Mouse (Mus musculus) neural tube, embryonic 15.5 days (tissue): Measurements from ENCODE around the gene Tmem203. TPM values are rescaled to one million over a fixed set of nuclear protein-coding genes. Genes with fewer than 3 reads are reported as not detected.
A peak's percentile ranks its signal among the peaks of the same experiment; 100 is the strongest.

Experiments used
- ATAC-seq: fragments of 200-750 bp; cut with Nextera tagmentation; 2 replicates; pipeline ENCODE4 v1.8.0; 2017; ENCODE audit warnings: mild to moderate bottlenecking, moderate TSS enrichment, moderate library complexity; ENCODE audit not compliant: low FRiP score
- H3K27ac ChIP-seq: fragments of 300-500 bp; sonication (generic); replicated peaks from 2 replicates; pipeline ENCODE4 v1.5.1; 2015; ENCODE audit warnings: mild to moderate bottlenecking, inconsistent platforms
- H3K27me3 ChIP-seq: fragments of 300-500 bp; sonication (generic); replicated peaks from 2 replicates; pipeline ENCODE4 v1.6.1; 2015; ENCODE audit warnings: inconsistent platforms
- H3K36me3 ChIP-seq: fragments of 300-500 bp; sonication (generic); 2 replicates; pipeline ENCODE4 v1.6.1; 2015; ENCODE audit warnings: inconsistent platforms
- H3K4me1 ChIP-seq: fragments of 300-500 bp; sonication (generic); 2 replicates; pipeline ENCODE4 v1.6.1; 2015; ENCODE audit warnings: inconsistent platforms
- H3K4me2 ChIP-seq: fragments of 300-500 bp; sonication (generic); 2 replicates; pipeline ENCODE4 v1.6.1; 2015; ENCODE audit warnings: inconsistent platforms, mild to moderate bottlenecking, moderate library complexity
- H3K4me3 ChIP-seq: fragments of 300-500 bp; sonication (generic); replicated peaks from 2 replicates; pipeline ENCODE4 v1.5.1; 2015; ENCODE audit warnings: mild to moderate bottlenecking, inconsistent platforms
- H3K9ac ChIP-seq: fragments of 300-500 bp; sonication (generic); replicated peaks from 2 replicates; pipeline ENCODE4 v1.6.1; 2015; ENCODE audit warnings: mild to moderate bottlenecking, inconsistent platforms
- H3K9me3 ChIP-seq: fragments of 300-500 bp; sonication (generic); replicated peaks from 2 replicates; pipeline ENCODE4 v1.6.1; 2016; ENCODE audit warnings: inconsistent platforms
- WGBS: fragments of 180-500 bp; shearing (Covaris S2); methylation state at CpG from one replicate; pipeline ENCODE4 v1.1.7; 2015; ENCODE audit warnings: mixed read lengths; 5-methylcytosine and 5-hydroxymethylcytosine counted together
- polyA plus RNA-seq: library from polyadenylated mRNA; unstranded; fragments of >200 nt; fragmentation: Nextera tagmentation; extraction: Ambion mirVana; gene quantifications from 2 replicates; pipeline ENCODE4 v1.2.1, GENCODE M21; 2015

Gene Tmem203
- polyA plus RNA-seq, 1 experiment from 2014 or later, result 17.5 TPM

DNA sequence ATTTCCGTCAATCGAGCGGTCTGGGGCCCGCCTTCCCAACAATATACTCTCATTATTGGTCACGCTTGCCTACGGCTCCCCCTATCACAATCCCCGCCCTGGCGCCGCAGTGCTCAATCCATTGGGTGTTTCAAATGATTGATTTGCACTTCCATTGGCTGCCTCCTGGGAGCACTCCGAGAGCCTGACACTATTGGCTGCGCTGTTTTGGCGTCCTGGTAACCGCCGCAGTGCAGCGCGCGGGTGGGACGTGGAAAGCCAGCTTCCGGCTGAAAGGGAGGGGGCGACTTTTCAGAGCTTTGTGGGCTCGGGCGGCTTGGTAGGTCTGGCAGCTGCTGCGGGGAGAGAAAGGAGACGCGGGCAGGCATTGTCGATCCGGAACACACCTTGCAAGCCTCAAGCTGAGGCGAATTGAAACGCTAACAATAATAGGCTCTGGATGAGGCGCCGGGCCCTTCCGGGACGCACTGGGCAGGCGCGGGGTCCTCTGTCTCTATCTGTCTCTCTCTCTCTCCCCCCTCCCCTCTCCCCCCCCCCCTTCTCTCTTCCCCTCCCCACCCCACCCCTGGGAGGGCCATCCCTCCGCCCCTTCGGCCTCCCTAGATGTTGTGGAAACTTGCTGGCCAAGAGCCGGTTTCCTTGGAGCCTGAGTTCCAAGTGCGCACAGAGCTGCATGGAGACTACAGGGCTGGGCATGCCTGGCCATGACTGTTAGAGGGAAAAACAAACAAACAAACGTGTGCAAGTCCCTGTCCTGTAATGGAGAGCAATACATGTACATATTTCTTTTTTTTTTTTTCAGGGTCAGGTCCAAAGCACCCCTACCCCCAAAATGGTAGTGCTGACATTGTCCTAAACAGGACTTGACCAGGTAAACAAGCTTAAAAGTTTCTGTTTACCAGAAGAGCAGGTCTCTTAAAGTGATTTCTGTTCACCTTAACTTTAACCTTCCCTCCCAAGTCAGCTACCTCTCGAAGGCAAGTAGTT, 30.2 kb upstream of the Tmem203 start:
- no peaks in the 10 kb centered on the region for H3K27me3 ChIP-seq
- peak; percentile 96 for ATAC-seq
- H3K36me3 ChIP-seq, result peaks cover 5% of the 10 kb centered on the region; the same call in 1 of the 2 replicates
- WGBS, result 2% methylated on average over 41 of the region's 41 CpGs
- peak overlapping the region; percentile 99 for H3K27ac ChIP-seq
- no peaks in the 10 kb centered on the region for H3K9me3 ChIP-seq
- peak overlapping the region; percentile 63 for H3K9ac ChIP-seq
- H3K4me2 ChIP-seq, result peak overlapping the region; percentile 61
- H3K4me1 ChIP-seq, result peaks cover 32% of the 10 kb centered on the region
- H3K4me3 ChIP-seq, result peak overlapping the region; percentile 92

DNA sequence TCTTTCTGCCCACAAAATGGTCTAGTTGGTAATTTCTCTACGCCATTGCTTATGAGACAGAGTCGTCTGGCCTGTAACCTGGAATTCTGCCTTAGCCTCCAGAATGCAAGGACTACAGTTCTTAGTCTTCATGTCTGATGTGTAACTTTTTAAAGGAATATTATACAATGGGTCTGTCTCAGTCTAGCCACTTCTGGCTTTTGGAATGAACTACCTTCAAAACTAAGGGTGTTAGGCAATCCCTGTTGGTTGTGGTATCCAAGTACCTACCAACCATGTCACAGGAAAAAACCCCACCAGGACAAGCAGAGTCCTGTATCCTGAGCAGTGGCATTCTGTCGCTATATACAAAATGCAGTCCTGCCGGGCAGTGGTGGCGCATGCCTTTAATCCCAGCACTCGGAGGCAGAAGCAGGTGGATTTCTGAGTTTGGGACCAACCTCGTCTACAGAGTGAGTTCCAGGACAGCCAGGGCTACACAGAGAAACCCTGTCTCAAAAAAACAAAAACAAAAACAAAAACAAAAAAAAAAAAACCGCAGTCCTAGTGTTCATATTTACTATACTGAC, 29.3 kb upstream of the Tmem203 start:
- ATAC-seq, result no peak
- H3K9me3 ChIP-seq, result no peaks in the 10 kb centered on the region
- H3K36me3 ChIP-seq, result peaks cover 5% of the 10 kb centered on the region; the same call in 1 of the 2 replicates
- H3K27ac ChIP-seq, result peak overlapping the region; percentile 99
- peak overlapping the region; percentile 63; the same call in 1 of the 2 replicates for H3K9ac ChIP-seq
- peaks cover 32% of the 10 kb centered on the region for H3K4me1 ChIP-seq
- peak overlapping the region; percentile 61; the same call in 1 of the 2 replicates for H3K4me2 ChIP-seq
- no peaks in the 10 kb centered on the region for H3K27me3 ChIP-seq
- WGBS, result 72% methylated on average over 8 of the region's 8 CpGs
- peak overlapping the region; percentile 92; the same call in 1 of the 2 replicates for H3K4me3 ChIP-seq

DNA sequence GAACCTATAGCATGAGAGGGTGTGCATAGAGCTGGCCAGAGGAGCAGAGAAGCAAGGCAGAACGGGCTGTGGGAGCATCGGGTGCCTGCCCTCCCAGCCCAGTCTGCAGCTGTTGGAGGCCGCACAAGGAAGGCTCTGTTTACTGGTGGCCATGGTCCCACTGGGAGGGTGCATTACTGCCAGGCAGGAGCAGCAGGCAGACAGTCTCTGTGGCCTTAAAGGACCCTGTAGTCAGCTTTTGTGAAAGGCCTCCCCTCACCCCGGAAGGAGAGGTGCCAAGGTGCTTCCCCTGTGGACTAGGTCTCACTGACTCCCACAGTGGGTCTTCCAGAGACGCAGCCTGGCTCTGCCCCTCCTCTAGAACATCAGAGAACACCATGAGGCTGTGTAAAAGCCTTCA, 28.4 kb upstream of the Tmem203 start:
- Histone ChIP-seq H3K9ac (no peak overlapping the region), H3K36me3 (peaks cover 1% of the 10 kb centered on the region; the same call in 1 of the 2 replicates), H3K27ac (no peak overlapping the region), H3K4me1 (peaks cover 32% of the 10 kb centered on the region), H3K9me3 (no peaks in the 10 kb centered on the region), H3K27me3 (0 out of 2 replicates have a peak, but pooled peaks cover 3% of the 10 kb centered on the region), H3K4me3 (no peak overlapping the region), H3K4me2 (no peak overlapping the region)
- WGBS, result 88% methylated on average over 5 of the region's 5 CpGs
- ATAC-seq, result no peak

- no peak overlapping the region for H3K4me3 ChIP-seq
- WGBS, result 91% methylated on average over 4 of the region's 4 CpGs
- ATAC-seq, result no peak
- peaks cover 32% of the 10 kb centered on the region for H3K4me1 ChIP-seq
- 0 out of 2 replicates have a peak, but pooled peaks cover 3% of the 10 kb centered on the region for H3K27me3 ChIP-seq
- no peak overlapping the region for H3K27ac ChIP-seq
- H3K9me3 ChIP-seq, result no peaks in the 10 kb centered on the region
- no peak overlapping the region for H3K9ac ChIP-seq
- no peak overlapping the region for H3K4me2 ChIP-seq
- H3K36me3 ChIP-seq, result no peaks in the 10 kb centered on the region
These were observed 27.8 kb upstream of the Tmem203 start for GRCm38 (mm10) chr2:25227406-25227805.

- H3K9me3 ChIP-seq, result no peaks in the 10 kb centered on the region
- 0 out of 2 replicates have a peak, but pooled peaks cover 3% of the 10 kb centered on the region for H3K27me3 ChIP-seq
- H3K27ac ChIP-seq, result peak overlapping the region; percentile 77
- peak overlapping the region; percentile 20 for H3K4me3 ChIP-seq
- no peaks in the 10 kb centered on the region for H3K36me3 ChIP-seq
- peak overlapping the region; percentile 49 for H3K4me2 ChIP-seq
- WGBS, result 2% methylated on average over 7 of the region's 7 CpGs
- ATAC-seq, result no peak
- H3K4me1 ChIP-seq, result peaks cover 28% of the 10 kb centered on the region
- H3K9ac ChIP-seq, result no peak overlapping the region
These were observed 26.8 kb upstream of the Tmem203 start for GRCm38 (mm10) chr2:25228431-25228889.

DNA sequence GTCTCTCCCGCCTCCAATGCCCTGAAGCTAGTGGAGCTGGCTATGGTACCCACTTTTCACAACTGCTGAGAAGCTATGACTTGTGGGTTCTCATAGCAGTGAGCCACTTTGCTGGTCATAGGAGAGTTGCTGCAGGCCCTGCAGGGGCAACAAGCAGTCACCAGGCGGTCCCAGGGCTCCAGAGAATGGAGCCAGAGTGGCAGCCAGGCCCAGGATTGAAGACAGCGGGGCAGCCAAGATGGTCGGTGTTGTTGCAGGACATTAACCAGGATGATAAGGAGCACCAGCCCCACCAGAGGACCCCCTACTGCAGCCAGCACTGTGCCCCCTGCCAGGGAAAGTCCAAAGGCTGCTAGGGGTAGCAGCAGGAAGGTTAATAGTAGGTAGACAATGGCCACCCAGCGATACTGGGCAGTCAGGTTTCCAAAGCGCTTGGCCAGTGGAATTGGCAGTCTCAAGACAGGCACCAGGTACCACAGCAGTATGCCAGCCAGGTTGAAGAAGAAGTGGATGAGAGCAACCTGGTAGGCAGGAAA, 26.2 kb upstream of the Tmem203 start:
- H3K4me3 ChIP-seq, result no peak overlapping the region
- no peak overlapping the region for H3K27ac ChIP-seq
- H3K36me3 ChIP-seq, result no peaks in the 10 kb centered on the region
- H3K9me3 ChIP-seq, result no peaks in the 10 kb centered on the region
- peak overlapping the region; percentile 49 for H3K4me2 ChIP-seq
- no peak overlapping the region for H3K9ac ChIP-seq
- peaks cover 22% of the 10 kb centered on the region for H3K4me1 ChIP-seq
- ATAC-seq, result no peak
- H3K27me3 ChIP-seq, result 0 out of 2 replicates have a peak, but pooled peaks cover 3% of the 10 kb centered on the region
- 75% methylated on average over 6 of the region's 6 CpGs for WGBS

GRCm38 (mm10) chr2:25229582-25229981, 25.7 kb upstream of the Tmem203 start:
- H3K9me3 ChIP-seq, result no peaks in the 10 kb centered on the region
- H3K4me2 ChIP-seq, result no peak overlapping the region
- H3K27me3 ChIP-seq, result 0 out of 2 replicates have a peak, but pooled peaks cover 3% of the 10 kb centered on the region
- H3K9ac ChIP-seq, result no peak overlapping the region
- no peak overlapping the region for H3K4me3 ChIP-seq
- WGBS, result 82% methylated on average over 5 of the region's 5 CpGs
- ATAC-seq, result no peak
- no peaks in the 10 kb centered on the region for H3K36me3 ChIP-seq
- peaks cover 22% of the 10 kb centered on the region for H3K4me1 ChIP-seq
- no peak overlapping the region for H3K27ac ChIP-seq

DNA sequence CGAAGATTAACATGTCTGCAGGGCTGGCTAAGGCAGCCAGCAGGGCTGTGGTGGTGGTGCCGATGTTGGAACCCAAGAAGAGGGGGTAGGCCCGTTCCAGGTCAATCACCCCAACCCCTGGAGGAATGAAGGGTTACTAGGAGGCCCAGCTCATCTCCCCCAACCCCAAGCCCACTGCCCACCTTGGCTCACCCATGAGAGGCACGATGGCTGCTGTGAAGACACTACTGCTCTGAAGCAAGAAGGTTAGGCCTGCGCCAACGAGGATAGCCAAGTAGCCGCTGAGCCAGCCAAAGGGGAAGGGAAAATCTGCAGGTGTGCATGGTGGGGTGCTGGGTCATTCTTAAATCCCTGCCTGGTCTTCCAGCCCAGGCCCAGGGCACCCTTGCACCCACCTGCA, 24.7 kb upstream of the Tmem203 start:
- H3K36me3 ChIP-seq, result no peaks in the 10 kb centered on the region
- H3K4me3 ChIP-seq, result no peak overlapping the region
- H3K4me2 ChIP-seq, result no peak overlapping the region
- WGBS, result 87% methylated on average over 7 of the region's 7 CpGs
- H3K4me1 ChIP-seq, result peaks cover 18% of the 10 kb centered on the region
- H3K9me3 ChIP-seq, result no peaks in the 10 kb centered on the region
- H3K27me3 ChIP-seq, result 0 out of 2 replicates have a peak, but pooled peaks cover 6% of the 10 kb centered on the region
- no peak overlapping the region for H3K9ac ChIP-seq
- no peak for ATAC-seq
- H3K27ac ChIP-seq, result no peak overlapping the region

DNA sequence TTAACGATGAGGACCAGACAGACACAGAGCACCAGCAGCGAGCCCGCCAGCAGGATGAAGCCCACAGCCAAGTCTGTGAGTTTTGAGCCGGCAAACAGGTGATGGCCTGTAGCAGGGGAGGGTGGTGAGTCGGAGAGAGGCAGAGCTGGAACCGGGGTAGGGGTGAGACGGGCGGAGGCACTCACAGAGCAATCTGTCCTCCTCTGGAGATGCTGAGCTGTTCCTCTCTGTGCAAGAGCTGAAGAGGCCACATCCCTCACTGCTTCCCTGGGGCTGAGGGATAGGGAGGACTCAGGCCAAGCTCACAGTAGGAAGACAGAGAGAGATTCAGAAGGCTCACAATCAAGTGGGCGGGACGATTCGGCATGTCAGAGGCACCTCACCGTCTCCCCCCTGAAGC, 24.2 kb upstream of the Tmem203 start:
- H3K36me3 ChIP-seq, result no peaks in the 10 kb centered on the region
- H3K9ac ChIP-seq, result no peak overlapping the region
- WGBS, result 68% methylated on average over 12 of the region's 12 CpGs
- H3K27me3 ChIP-seq, result peaks cover 6% of the 10 kb centered on the region; the same call in 1 of the 2 replicates
- H3K27ac ChIP-seq, result no peak overlapping the region
- no peak for ATAC-seq
- no peak overlapping the region for H3K4me3 ChIP-seq
- H3K4me1 ChIP-seq, result peaks cover 14% of the 10 kb centered on the region
- H3K4me2 ChIP-seq, result no peak overlapping the region
- H3K9me3 ChIP-seq, result no peaks in the 10 kb centered on the region

DNA sequence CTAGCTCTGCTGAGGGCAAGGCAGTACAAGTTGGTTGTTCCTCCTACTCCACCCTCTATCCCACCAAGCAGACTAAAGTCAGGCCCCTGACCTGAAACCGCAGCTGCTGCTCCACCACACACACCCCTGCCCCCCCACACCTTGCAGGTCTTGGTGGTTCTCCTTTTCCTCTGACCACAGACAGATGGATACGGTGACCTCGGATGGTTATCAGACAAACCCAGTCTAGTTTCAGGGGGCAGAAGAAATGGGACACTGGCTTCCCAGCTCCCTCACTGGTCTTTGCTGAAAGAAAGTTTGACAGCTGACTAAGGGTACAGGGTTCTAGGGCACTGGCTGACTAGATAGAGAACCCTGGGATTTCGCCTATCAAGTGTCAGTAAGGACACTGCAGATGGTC, 21.8 kb upstream of the Tmem203 start:
- Histone ChIP-seq H3K4me2 (no peak overlapping the region), H3K9ac (no peak overlapping the region), H3K4me3 (no peak overlapping the region), H3K27ac (no peak overlapping the region), H3K9me3 (no peaks in the 10 kb centered on the region), H3K4me1 (peaks cover 9% of the 10 kb centered on the region), H3K36me3 (no peaks in the 10 kb centered on the region), H3K27me3 (peaks cover 10% of the 10 kb centered on the region; the same call in 1 of the 2 replicates)
- WGBS, result 88% methylated on average over 4 of the region's 4 CpGs
- ATAC-seq, result no peak

- Histone ChIP-seq H3K4me1 (peaks cover 3% of the 10 kb centered on the region), H3K4me3 (no peak within 1 kb of the TSS), H3K27ac (no peak within 1 kb of the TSS), H3K4me2 (no peak within 1 kb of the TSS), H3K36me3 (no peaks in the 10 kb centered on the region), H3K27me3 (peaks cover 10% of the 10 kb centered on the region; the same call in 1 of the 2 replicates), H3K9ac (no peak within 1 kb of the TSS), H3K9me3 (no peaks in the 10 kb centered on the region)
- ATAC-seq, result no peak
- WGBS, result 85% methylated on average over 3 of the region's 3 CpGs
These were observed 21.2 kb upstream of the Tmem203 start, which contains the start of gene Slc34a3 for GRCm38 (mm10) chr2:25234050-25234449. Gene Slc34a3, minus strand, starts transcription at chr2:25234364.
